Mouse (Mus musculus): ENCODE measurements at regions not wholly inside any gene's neighbourhood (a gene's known extent, or its start where the extent isn't known, plus 50 kb on each side); places are given as distances from the start of the nearest gene placed in this dataset.

DNA sequence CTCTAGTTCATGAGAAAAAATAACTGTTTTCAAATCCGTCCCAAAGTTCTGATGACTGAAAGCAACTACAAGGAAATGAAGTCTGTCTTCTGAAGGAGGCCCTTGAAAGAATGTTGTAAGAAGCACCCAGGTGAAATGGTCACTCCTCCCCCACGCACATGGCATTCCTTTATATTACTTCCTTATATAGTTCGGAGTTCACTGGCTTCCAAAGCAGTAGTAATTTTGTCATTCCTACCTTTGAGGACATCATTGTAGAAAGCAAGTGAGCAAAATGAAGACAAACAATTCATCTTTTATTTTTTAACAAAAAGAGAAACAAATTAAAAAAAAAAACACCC lies 115.1 kb downstream of the Bmp2 start:
- TF ChIP-seq POLR2A (IDR thresholded peaks at IDR 0.05; ENCODE audit: extremely low read depth, insufficient read depth, low read length), result no peak
- no peak for TF ChIP-seq CTCF (IDR thresholded peaks at IDR 0.05; ENCODE audit: extremely low read depth, insufficient read depth, low read length)
